Mouse (Mus musculus): ENCODE measurements around the gene Olfr1179.
"Not testable (repeated sequence)": the region's sequence is repeated elsewhere in the genome, so short reads cannot be mapped to it uniquely, and the experiment has no call there.

Olfr1179 gene

DNA sequence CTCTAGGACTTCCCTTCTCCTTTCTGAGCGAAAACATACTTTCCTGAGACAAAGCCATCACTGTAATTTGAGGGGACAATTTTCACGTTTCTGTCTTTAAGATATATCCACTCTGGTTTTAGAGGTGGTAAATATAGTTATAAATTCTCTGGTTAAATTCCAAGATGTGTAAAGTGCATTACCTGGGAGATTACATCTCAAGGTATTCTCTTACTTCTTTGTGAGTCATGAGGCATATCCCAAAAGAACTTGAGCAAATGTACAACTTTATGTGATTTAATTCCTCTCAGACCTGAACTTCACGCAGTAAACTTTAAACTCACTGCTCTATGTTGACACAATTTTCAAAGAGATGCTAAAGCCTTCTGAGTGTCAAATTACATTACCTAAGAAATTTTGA, at the start of gene Olfr1179:
Gene Olfr1179 (minus strand): TSS at position 101 of the 400 bp plus-strand sequence.
- DNase-seq (ENCODE audit: inconsistent ontology term) = no peak

DNA sequence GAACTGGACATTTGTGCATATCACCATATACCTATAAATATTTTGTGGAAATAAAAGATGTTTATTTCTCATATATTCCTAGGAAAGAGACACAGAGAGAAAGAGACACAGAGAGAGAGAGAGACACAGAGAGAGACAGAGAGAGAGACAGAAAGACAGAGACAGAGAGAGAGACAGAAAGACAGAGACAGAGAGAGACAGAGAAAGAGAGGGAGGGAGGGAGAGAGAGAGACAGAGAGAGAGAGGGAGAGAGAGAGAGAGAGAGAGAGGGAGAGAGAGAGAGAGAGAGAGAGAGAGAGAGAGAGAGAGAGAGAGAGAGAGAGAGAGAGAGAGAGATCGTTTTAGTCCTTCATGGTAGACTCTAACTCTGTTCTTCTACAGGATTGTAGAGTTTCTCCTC, 48.3 kb upstream of the Olfr1179 start, which contains the start of gene Olfr1183:
Gene Olfr1183 (plus strand): TSS at position 301 of the 400 bp plus-strand sequence.
- DNase-seq (ENCODE audit: inconsistent ontology term) = not testable (repeated sequence)

DNA sequence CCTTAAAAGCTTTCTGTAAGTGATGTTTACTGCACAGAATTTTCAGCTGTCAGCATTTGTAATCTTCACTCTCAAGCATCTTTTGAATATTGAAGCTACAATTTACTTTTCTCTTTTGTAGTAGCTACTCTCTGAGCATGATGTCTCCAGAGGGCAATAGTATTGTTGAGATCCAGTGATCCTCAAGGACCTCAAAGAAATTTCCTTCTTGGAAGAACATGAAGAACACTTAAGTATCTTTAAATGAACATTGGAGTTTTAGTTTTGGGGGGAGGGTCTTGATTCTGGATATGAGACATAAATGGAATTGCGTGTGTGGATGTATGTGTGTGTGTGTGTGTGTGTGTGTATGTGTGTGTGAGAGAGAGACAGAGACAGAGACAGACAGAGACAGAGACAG, 42.8 kb upstream of the Olfr1179 start, which contains the start of gene Gm13757:
Gene Gm13757 (minus strand): TSS at position 101 of the 400 bp plus-strand sequence.
- no peak for DNase-seq (ENCODE audit: inconsistent ontology term)

DNA sequence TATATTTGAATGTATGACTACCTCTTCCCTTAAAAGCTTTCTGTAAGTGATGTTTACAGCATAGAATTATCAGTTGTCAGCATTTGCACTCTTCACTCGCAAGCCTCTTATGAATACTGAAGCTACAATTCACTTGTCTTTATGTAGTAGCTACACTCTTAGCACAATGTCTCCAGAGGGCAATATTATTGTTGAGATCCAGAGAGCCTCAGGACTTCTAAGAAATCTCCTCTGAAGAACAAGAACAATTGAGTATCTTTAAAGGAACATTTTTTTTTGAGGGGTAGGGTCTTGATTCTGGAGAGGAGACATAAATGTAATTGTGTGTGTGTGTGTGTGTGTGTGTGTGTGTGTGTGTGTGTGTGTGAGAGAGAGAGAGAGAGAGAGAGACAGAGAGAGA, 19.8 kb upstream of the Olfr1179 start, which contains the start of gene Olfr1181:
Gene Olfr1181 (minus strand): TSS at position 101 of the 400 bp plus-strand sequence.
- DNase-seq (ENCODE audit: inconsistent ontology term) = no peak

- DNase-seq (ENCODE audit: inconsistent ontology term) = no peak
Observed at GRCm38 (mm10) chr2:88419051-88419450, 12.8 kb upstream of the Olfr1179 start, which contains the start of gene Olfr1180. Olfr1180 (minus strand) TSS chr2:88419151.

- no peak for DNase-seq (ENCODE audit: inconsistent ontology term)
Observed at GRCm38 (mm10) chr2:88386762-88387161, 19.5 kb downstream of the Olfr1179 start, which contains the start of gene Olfr1178. Olfr1178 (plus strand) TSS chr2:88387062.

- DNase-seq (ENCODE audit: inconsistent ontology term) = peak; percentile 7
Observed at GRCm38 (mm10) chr2:88356304-88356703, 49.9 kb downstream of the Olfr1179 start.
